ENCODE assay signal across 26 mouse cellular contexts in the genomic region with DNA sequence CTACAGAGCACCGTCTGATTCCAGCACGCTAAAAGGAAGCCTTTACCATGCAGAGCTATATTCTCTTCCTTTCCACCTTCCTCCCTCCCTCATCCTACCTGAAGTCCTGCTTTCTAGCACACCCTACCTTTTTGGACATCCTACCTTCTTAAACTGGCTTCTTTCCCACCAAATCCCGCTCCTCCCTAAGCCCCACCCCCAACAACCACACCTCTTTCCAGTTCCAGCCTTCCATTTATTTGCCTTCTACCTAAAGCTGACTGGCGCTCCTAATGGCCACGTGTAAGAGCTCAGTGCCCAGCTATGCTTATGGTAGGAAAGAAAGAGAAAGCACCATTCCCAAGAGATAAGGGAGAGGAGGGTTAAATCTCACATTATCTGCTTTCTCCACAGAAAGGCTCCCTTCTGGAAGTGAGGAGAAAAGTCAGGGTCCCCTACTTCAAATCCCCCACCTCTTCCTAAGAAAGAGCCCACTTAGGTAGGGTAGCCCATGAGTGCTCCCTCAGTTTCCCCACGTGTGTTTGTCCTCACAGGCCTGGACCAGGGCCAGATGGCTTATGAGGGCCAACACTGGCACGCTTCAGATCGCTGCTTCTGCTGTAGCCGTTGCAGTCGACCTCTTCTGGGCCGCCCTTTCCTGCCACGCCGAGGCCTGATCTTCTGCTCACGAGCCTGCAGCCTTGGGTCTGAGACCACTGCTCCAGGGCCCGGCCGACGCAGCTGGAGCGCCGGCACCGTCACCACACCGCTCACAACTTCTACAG. TPM values are rescaled to one million over a fixed set of nuclear protein-coding genes. Genes with fewer than 3 reads are reported as not detected.
"Had no signal": no experiment of that assay in that cellular context is flagged by ENCODE, and none has a peak within 500 bp of the region (broad histone marks: within the 10 kb centered on the region; RNA-seq: fewer than 3 reads in every experiment).

No protein-coding gene starts in this region.

- H3K4me3 ChIP-seq: kidney, embryonic 15.5 days; limb, embryonic 13.5 days; liver, embryonic 12.5 days; liver, embryonic 15.5 days; lung, embryonic 15.5 days; megakaryocyte, embryonic 14.5 days; midbrain, embryonic 10.5 days; midbrain, embryonic 13.5 days; stomach, embryonic 15.5 days had no signal

- DNase-seq: kidney, adult 8-10 months; kidney, postnatal 10 days; kidney, postnatal 36 days; left cerebral cortex, postnatal 4 days; liver; lung, adult 18-20 months; lung, postnatal 10 days; lung, postnatal 36 days; right cerebral cortex, adult 18-20 months; right cerebral cortex, postnatal 14 days; spleen, adult 18-20 months; thymus, adult 18-20 months; thymus, postnatal 14 days; thymus, postnatal 4 days had no signal

- H3K27ac ChIP-seq: kidney, embryonic 15.5 days; limb, embryonic 13.5 days; liver, embryonic 12.5 days; liver, embryonic 15.5 days; lung, embryonic 15.5 days; midbrain, embryonic 10.5 days; midbrain, embryonic 13.5 days; stomach, embryonic 15.5 days had no signal

- H3K4me1 ChIP-seq: kidney, embryonic 15.5 days; limb, embryonic 13.5 days; lung, embryonic 15.5 days; stomach, embryonic 15.5 days had no signal

- H3K9me3 ChIP-seq: kidney, embryonic 15.5 days; limb, embryonic 13.5 days; liver, embryonic 12.5 days; liver, embryonic 15.5 days; lung, embryonic 15.5 days; megakaryocyte, embryonic 14.5 days; midbrain, embryonic 13.5 days; stomach, embryonic 15.5 days had no signal

- H3K9ac ChIP-seq: kidney, embryonic 15.5 days; limb, embryonic 13.5 days; liver, embryonic 12.5 days; liver, embryonic 15.5 days; lung, embryonic 15.5 days; midbrain, embryonic 13.5 days; stomach, embryonic 15.5 days had no signal

- ATAC-seq: liver, embryonic 12.5 days; midbrain, embryonic 13.5 days; midbrain, embryonic 16.5 days had no signal

- H3K4me2 ChIP-seq: kidney, embryonic 15.5 days; limb, embryonic 13.5 days; liver, embryonic 12.5 days; liver, embryonic 15.5 days; lung, embryonic 15.5 days; midbrain, embryonic 13.5 days; stomach, embryonic 15.5 days had no signal

- H3K36me3 ChIP-seq: liver, embryonic 15.5 days; midbrain, embryonic 13.5 days; stomach, embryonic 15.5 days had no signal

- H3K27me3 ChIP-seq: kidney, embryonic 15.5 days; limb, embryonic 13.5 days; liver, embryonic 12.5 days; liver, embryonic 15.5 days; lung, embryonic 15.5 days; midbrain, embryonic 13.5 days; stomach, embryonic 15.5 days had no signal

RNA-seq across cellular contexts. Expression of a gene that starts 15.1 kb away (rescaled TPM):
- total RNA-seq: monocyte, adult 5-6 weeks had no signal
- polyA plus RNA-seq: midbrain, embryonic 10.5 days; neural tube, embryonic 11.5 days had no signal
